Mouse (Mus musculus) cortical plate, adult 2 months (tissue): ENCODE results near the gene Tmc8. TPM values are rescaled to one million over a fixed set of nuclear protein-coding genes. Genes with fewer than 3 reads are reported as not detected.
A peak's percentile ranks its signal among the peaks of the same experiment; 100 is the strongest.
"Not testable (repeated sequence)": the region's sequence is repeated elsewhere in the genome, so short reads cannot be mapped to it uniquely, and the experiment has no call there.

Experiments used
- H3K27ac ChIP-seq: fragments of 200-500 bp; 2 replicates; pipeline ENCODE4 v1.5.1; 2012; ENCODE audit warnings: low read length, control low read depth, inconsistent platforms; ENCODE audit not compliant: insufficient read depth
- H3K4me1 ChIP-seq: fragments of 200-500 bp; 2 replicates; pipeline ENCODE4 v1.6.1; 2011; ENCODE audit warnings: low read length; ENCODE audit not compliant: control insufficient read depth, insufficient read depth
- H3K4me3 ChIP-seq: fragments of 200-500 bp; 2 replicates; pipeline ENCODE4 v1.5.1; 2011; ENCODE audit warnings: mild to moderate bottlenecking, low read length, control low read depth; ENCODE audit not compliant: insufficient read depth
- CTCF ChIP-seq: fragments of 200-500 bp; IDR thresholded peaks from 2 replicates; pipeline ENCODE4 v1.5.1; 2011; ENCODE audit warnings: mild to moderate bottlenecking, control low read depth, low read length; ENCODE audit not compliant: insufficient read depth; ENCODE audit errors: extremely low read depth
- POLR2A ChIP-seq: fragments of 200-500 bp; IDR thresholded peaks from 2 replicates; pipeline ENCODE4 v1.6.1; 2011; ENCODE audit warnings: mild to moderate bottlenecking, low read length, control low read depth; ENCODE audit not compliant: insufficient read depth; ENCODE audit errors: extremely low read depth
- polyA plus RNA-seq: library from polyadenylated mRNA; depleted of rRNA; stranded (reverse); fragments of >200 nt; gene quantifications from 2 replicates; pipeline ENCODE4 v1.2.3, GENCODE M21; 2012

Tmc8 gene
- polyA plus RNA-seq, 1 experiment: 0.54 TPM

DNA sequence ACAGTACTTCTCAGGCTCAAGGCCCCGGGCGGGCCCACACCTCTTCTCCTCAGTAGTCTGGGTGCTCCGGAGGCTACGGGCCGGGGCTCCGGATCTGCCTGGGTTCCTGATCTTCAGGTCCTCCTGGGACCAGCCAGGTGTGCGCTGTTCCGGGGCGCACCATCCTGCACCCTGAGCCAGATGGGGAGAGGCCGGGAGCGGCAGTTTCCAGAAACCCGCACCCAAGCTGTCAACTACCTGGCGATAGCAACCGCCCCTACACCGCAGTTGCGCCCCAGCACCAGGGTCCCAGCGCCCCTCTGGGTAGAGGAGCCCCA is 1.7 kb upstream of the Tmc8 start:
- TF ChIP-seq POLR2A: no peak
- Histone ChIP-seq H3K27ac (peak overlapping the region; percentile 69), H3K4me3 (peak overlapping the region; percentile 2; the same call in 1 of the 2 replicates), H3K4me1 (no peaks in the 10 kb centered on the region)

DNA sequence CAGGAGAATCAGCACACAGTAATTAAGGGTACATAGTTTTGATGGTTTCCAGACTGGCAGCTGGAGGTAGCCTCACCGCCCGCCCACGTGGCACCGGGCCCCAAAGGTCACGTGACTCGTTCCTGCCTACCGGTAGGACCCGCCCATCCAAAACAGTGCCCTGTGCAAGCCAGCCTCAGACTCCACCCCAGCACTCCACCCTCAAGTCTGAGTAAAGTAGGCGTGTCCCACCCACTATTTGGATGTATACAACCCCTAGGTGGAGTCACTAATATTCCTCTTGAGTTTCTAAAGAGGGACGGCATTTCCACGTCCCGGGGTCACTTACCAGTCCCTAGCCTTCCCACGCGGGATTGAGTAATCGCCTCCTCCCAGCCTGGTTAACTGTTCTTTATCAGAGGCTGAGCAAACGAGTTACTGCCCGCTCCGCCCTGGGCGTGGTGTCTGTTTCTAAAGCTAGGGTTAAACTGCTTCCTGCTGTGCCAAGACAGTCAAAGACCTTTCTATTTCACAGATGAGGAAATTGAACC is 1.2 kb upstream of the Tmc8 start:
- Histone ChIP-seq H3K27ac (no peak overlapping the region), H3K4me3 (peak overlapping the region; percentile 2; the same call in 1 of the 2 replicates), H3K4me1 (no peaks in the 10 kb centered on the region)
- no peak for TF ChIP-seq CTCF
- no peak for TF ChIP-seq POLR2A

DNA sequence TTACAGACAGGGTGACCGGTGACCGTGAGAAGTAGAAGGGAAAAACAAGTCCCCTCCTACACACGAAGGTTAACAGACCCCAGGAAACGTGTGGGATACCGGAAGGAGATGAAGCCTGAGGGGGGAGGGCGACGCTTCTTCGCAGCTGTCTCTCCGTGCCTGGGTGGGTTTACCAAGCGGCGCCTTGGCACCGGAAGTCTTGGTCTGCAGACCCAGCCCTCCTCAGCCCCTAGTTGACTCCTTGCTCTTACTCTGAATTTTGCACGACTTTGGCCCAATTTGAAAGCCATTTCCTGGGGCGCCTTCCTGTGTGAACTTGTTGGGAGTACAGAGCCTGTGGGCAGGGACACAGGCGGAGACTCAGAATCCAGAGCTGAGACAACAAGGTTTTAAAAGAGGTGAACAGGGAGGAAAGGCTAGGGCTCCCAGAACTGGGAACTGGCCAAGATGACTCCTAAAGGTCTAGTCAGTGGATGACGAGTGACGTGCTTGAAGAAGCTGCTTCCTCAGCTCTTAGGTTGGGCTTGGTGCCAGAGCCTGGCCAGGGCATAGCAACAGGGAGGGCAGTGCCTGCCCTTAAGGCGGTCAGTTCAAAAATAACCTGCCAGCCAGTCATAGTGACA is 566 bp upstream of the Tmc8 start:
- Histone ChIP-seq H3K4me3 (no peak overlapping the region), H3K4me1 (no peaks in the 10 kb centered on the region), H3K27ac (no peak overlapping the region)
- no peak for TF ChIP-seq CTCF
- no peak for TF ChIP-seq POLR2A

DNA sequence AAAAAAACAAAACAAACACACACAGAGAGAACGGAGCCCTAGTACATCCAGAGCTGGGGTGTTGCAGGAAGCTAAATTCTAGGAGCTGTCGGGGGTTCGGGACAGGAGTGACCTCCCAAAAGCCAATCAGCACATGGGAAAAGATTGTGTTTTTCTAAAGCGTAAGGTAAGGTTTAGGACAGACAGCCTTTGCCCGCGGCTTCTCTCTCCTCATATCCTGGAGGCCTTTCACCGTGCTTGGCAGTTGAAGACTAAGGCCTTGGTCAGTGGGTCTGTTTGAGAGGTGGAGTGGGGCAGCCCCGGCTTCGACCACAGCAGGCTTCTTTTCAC is 794 bp downstream of the Tmc8 start:
- TF ChIP-seq POLR2A (no peak), CTCF (no peak)
- no peak overlapping the region for H3K27ac ChIP-seq
- H3K4me3 ChIP-seq: no peak overlapping the region
- no peaks in the 10 kb centered on the region for H3K4me1 ChIP-seq

DNA sequence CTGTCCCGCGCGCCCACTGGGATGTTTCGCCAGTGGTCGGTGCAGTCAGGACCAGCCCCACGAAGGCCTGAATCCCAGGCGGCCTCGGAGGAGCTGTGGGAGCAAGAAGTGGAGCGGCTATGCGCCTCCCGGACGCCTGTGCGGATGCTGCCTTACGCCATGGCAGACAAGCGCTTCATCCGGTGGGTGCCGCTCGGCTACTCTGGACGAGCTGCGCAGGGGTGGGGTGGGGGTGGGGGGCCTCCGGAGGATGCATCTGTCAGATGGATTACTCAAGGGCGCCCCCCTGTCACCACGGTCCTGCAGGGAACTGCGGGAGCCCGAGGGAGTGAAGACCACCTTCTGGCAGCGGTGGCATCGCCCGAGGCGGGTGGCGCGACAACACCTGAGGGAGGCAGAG is 1.2 kb downstream of the Tmc8 start:
- H3K27ac ChIP-seq: no peak overlapping the region

DNA sequence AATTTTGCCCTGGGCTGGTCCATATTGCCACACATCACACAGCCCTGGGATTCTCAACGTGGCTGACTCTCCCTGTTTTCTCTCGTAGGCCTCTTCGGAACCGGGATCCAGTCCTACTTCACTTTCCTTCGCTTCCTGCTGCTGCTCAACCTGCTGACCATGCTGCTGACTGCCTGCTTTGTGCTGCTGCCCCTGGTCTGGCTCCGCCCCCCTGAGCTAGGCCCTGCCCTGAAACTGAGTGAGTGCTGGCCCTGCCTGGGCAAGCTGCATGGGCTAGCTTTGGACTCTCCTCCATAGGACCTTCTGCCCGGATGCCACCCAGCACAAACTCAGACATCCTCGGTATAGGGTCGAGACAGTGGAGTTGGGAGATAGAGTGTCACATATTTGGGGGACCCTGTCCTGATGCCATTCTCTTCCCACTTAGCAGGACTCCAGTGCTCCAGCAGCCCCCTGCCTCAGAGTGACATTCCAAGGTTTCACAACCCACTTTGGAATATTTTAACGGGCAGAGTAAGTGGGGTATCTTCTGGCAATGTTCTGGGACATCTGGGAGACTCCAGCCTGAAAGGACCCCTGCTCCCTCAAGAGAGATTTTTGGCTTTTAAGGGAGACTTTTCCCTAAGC is 1.9 kb downstream of the Tmc8 start:
- Histone ChIP-seq H3K4me1 (no peaks in the 10 kb centered on the region), H3K4me3 (no peak overlapping the region), H3K27ac (no peak overlapping the region)
- TF ChIP-seq CTCF (no peak), POLR2A (no peak)

More for the DNA sequence above, 1.2 kb downstream of the Tmc8 start:
- no peak for TF ChIP-seq POLR2A
- TF ChIP-seq CTCF: 0 out of 2 replicates have a peak, but pooled peaks have one; percentile 13
- H3K4me3 ChIP-seq: 0 out of 2 replicates have a peak overlapping the region, but pooled peaks have one; percentile 2
- no peaks in the 10 kb centered on the region for H3K4me1 ChIP-seq

DNA sequence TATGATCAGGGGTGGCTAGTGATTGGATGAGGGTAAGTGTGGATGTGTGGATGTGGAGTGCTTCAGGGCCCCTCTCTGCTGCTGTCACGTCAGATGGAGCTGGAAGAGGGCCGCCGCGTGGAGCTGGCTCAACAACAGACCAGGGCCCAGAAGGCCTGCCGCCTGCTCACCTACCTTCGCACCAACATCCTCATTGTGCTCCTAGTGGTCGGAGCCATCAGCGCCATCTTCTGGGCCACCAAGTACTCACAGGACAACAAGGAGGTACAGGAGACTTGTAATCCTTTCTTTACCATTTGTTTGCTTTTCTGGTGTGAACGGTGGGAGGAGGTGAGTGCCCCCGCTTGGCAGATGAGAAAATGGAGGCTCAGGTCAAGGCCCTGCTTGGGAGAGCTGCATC is 4.4 kb downstream of the Tmc8 start:
- Histone ChIP-seq H3K4me1 (no peaks in the 10 kb centered on the region), H3K27ac (no peak overlapping the region), H3K4me3 (no peak overlapping the region)
- TF ChIP-seq POLR2A (no peak), CTCF (peak; percentile 76)

DNA sequence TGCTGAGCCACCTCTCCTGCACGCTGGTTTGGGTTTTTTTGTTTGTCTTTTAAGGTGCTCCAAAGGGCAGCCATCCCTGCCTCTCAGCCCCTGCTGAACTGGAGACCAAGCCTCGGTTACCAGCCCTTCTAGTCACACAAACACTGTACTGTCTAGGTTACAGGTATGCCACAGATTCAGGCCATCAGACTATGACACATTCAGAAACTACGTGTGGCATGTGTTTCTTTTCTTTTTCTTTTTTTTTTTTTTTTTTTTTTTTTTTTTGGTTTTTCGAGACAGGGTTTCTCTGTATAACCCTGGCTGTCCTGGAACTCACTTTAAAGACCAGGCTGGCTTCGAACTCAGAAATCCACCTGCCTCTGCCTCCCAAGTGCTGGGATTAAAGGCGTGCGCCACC is 6.6 kb downstream of the Tmc8 start:
- H3K4me3 ChIP-seq, H3K27ac ChIP-seq: not testable (repeated sequence)

DNA sequence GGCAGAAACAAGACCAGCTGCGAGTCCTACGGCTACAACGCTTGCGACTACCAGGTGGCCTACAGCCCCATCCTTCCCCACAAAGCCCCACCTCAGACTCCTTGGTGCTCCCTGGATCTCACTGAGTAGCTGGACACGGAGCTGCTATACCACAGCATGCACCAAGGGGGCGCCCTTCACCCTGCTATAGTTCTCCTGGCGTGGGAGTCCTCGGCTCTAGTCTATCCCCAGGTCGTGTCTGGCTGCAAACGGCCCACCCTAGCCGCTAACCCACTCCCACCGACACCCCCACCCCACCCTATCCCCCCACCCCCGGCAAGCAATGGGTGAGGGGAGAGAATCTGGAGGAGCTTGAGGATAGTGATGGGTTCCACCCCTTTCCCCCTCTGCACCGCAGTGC is 8.4 kb downstream of the Tmc8 start:
- no peak overlapping the region for H3K27ac ChIP-seq
- no peaks in the 10 kb centered on the region for H3K4me1 ChIP-seq
- H3K4me3 ChIP-seq: no peak overlapping the region
- TF ChIP-seq CTCF (peak; percentile 74), POLR2A (no peak)

More for the DNA sequence above, 6.6 kb downstream of the Tmc8 start:
- H3K4me1 ChIP-seq: not testable (repeated sequence)

DNA sequence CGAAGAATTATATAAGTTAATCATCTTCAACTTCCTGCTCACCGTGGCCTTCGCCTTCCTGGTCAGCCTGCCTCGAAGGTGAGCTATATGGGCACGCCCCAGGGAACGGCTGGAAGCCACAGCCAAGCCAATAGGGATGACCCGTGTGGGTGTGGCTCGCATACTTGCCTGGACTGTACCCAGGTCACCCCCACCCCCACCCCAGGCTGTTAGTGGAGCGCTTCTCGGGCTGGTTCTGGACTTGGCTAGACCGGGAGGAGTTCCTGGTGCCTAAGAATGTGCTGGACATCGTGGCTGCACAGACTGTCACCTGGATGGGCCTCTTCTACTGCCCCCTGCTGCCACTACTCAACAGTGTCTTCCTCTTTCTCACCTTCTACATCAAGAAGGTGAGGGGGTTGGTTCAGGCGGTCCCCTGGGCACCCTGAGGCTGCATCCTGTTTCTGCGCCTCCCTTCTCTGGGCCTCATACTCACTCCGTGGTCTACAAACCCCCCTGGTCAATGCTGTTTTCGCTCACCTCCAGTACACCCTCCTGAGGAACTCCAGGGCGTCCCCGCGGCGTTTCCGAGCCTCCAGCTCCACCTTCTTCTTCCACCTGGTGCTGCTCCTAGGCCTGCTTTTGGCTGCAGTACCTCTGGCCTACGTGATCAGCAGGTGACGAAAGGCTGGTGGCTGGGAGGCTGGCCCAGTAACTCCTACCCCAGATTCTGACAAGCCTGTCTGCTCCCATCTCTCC is 9.0 kb downstream of the Tmc8 start:
- no peak overlapping the region for H3K27ac ChIP-seq
- H3K4me3 ChIP-seq: no peak overlapping the region
- H3K4me1 ChIP-seq: no peaks in the 10 kb centered on the region
- TF ChIP-seq POLR2A (no peak), CTCF (no peak)
